10 mouse cellular contexts compared by ENCODE assay signal in the genomic region with DNA sequence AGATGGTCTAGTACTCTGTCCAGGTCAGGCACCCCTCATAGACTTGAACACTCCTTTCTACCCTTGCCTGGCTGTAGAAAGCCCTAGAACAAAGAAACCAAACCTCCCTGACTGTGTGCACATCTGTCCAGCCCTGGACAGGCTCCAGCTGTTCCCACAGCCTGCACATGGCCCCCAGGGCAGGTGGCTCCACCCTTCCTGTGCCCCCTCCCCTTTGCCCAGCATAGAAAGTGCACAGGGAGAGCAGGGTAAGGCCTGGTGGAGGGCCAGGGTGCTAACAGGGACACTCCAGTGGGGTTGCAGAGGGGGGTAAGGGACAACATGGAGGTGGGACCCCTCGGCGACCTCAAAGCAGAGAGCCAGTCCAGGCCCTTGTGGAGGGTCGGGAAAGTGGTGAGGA. TPM values are rescaled to one million over a fixed set of nuclear protein-coding genes. Genes with fewer than 3 reads are reported as not detected.
DNase-seq lines count a peak whose midpoint lies in the region; ATAC-seq and TF ChIP-seq lines count a peak whose summit lies in the region.
"Had no signal": no experiment of that assay in that cellular context is flagged by ENCODE, and none has a peak within 500 bp of the region (broad histone marks: within the 10 kb centered on the region; RNA-seq: fewer than 3 reads in every experiment).

No protein-coding gene starts in this region.

- H3K27me3 ChIP-seq in heart, adult 2 months (ENCODE audit: control insufficient read depth, insufficient read depth, low read length) = no peaks in the 10 kb centered on the region
- H3K27me3 ChIP-seq in embryonic facial prominence, embryonic 10.5 days (replicated peaks; ENCODE audit: low read depth, poor library complexity, severe bottlenecking) = no peaks in the 10 kb centered on the region
- no peaks in the 10 kb centered on the region for H3K27me3 ChIP-seq in hindbrain, embryonic 14.5 days (ENCODE audit: control insufficient read depth, insufficient read depth, low read length)
- H3K27me3 ChIP-seq in liver, embryonic 13.5 days = peaks cover 13% of the 10 kb centered on the region; the same call in 1 of the 2 replicates

- peaks cover 25% of the 10 kb centered on the region for H3K4me1 ChIP-seq in heart, adult 2 months (ENCODE audit: control insufficient read depth, insufficient read depth, low read length)
- H3K4me1 ChIP-seq in embryonic facial prominence, embryonic 10.5 days = peaks cover 58% of the 10 kb centered on the region
- H3K4me1 ChIP-seq in hindbrain, embryonic 14.5 days (replicated peaks; ENCODE audit: control insufficient read depth, insufficient read depth, low read length) = peaks cover 8% of the 10 kb centered on the region; the same call in 1 of the 2 replicates
- peaks cover 43% of the 10 kb centered on the region for H3K4me1 ChIP-seq in liver, embryonic 13.5 days (replicated peaks)

- 15% methylated on average over 3 of the region's 3 CpGs for WGBS in heart, adult 2 months
- 47% methylated on average over 3 of the region's 3 CpGs for WGBS in embryonic facial prominence, embryonic 10.5 days
- 76% methylated on average over 3 of the region's 3 CpGs for WGBS in hindbrain, embryonic 14.5 days
- WGBS in liver, embryonic 13.5 days (ENCODE audit: insufficient replicate concordance) = 37% methylated on average over 3 of the region's 3 CpGs

- intact Hi-C loops in heart, adult 2 months (cut with DNase I) = no loop called here
- intact Hi-C loops in heart, postnatal 25 days (cut with DNase I) = no loop called here

- TF ChIP-seq EP300 in heart, adult 2 months (IDR thresholded peaks at IDR 0.05; ENCODE audit: insufficient read depth, low read depth, low read length) = no peak

- H3K27ac ChIP-seq in heart, adult 2 months = peak overlapping the region; percentile 96
- peak overlapping the region; percentile 96 for H3K27ac ChIP-seq in embryonic facial prominence, embryonic 10.5 days (replicated peaks)
- no peak overlapping the region for H3K27ac ChIP-seq in hindbrain, embryonic 14.5 days
- peak overlapping the region; percentile 12; the same call in 1 of the 2 replicates for H3K27ac ChIP-seq in liver, embryonic 13.5 days

- no peak for DNase-seq in heart, adult 2 months
- no peak for DNase-seq in heart, postnatal 25 days (ENCODE audit: low spot score)
- peak; percentile 56 for DNase-seq in embryonic facial prominence, embryonic 10.5 days (ENCODE audit: low spot score)
- DNase-seq in hindbrain, embryonic 14.5 days (ENCODE audit: low spot score) = no peak
- no peak for DNase-seq in liver, embryonic 13.5 days
- no peak for DNase-seq in spleen, postnatal 14 days (ENCODE audit: low spot score in 2 of 2)
- no peak for DNase-seq in layer of hippocampus, adult 18-20 months (ENCODE audit: low spot score in 2 of 2)
- DNase-seq in adrenal gland, postnatal 10 days = no peak
- DNase-seq: cerebellum, adult 8-10 months had no signal

- H3K4me3 ChIP-seq in heart, adult 2 months = peak overlapping the region; percentile 35
- H3K4me3 ChIP-seq in embryonic facial prominence, embryonic 10.5 days = peak overlapping the region; percentile 72
- no peak overlapping the region for H3K4me3 ChIP-seq in hindbrain, embryonic 14.5 days (replicated peaks; ENCODE audit: low read length)
- H3K4me3 ChIP-seq in liver, embryonic 13.5 days (replicated peaks) = no peak overlapping the region; the same call in 1 of the 2 replicates

- H3K36me3 ChIP-seq in heart, adult 2 months (ENCODE audit: control insufficient read depth, insufficient read depth, low read length) = peaks cover 10% of the 10 kb centered on the region
- peaks cover 60% of the 10 kb centered on the region for H3K36me3 ChIP-seq in embryonic facial prominence, embryonic 10.5 days (replicated peaks)
- no peaks in the 10 kb centered on the region for H3K36me3 ChIP-seq in hindbrain, embryonic 14.5 days (replicated peaks; ENCODE audit: control insufficient read depth, insufficient read depth)
- H3K36me3 ChIP-seq in liver, embryonic 13.5 days = peaks cover 33% of the 10 kb centered on the region

- 0 out of 2 replicates have a peak, but pooled peaks cover 2% of the 10 kb centered on the region for H3K79me2 ChIP-seq in heart, adult 2 months (replicated peaks; ENCODE audit: control insufficient read depth, insufficient read depth, low read length)

- no peak for ATAC-seq in hindbrain, embryonic 14.5 days (ENCODE audit: low FRiP score)
- no peak for ATAC-seq in liver, embryonic 13.5 days (ENCODE audit: low read depth)

- H3K4me2 ChIP-seq in hindbrain, embryonic 14.5 days (replicated peaks) = peak overlapping the region; percentile 29
- peak overlapping the region; percentile 77 for H3K4me2 ChIP-seq in liver, embryonic 13.5 days

- H3K9ac ChIP-seq in heart, adult 2 months (ENCODE audit: low read depth, low read length) = peak overlapping the region; percentile 17
- no peak overlapping the region for H3K9ac ChIP-seq in hindbrain, embryonic 14.5 days
- H3K9ac ChIP-seq in liver, embryonic 13.5 days = no peak overlapping the region

- no peak for TF ChIP-seq POLR2A in heart, adult 2 months (IDR thresholded peaks at IDR 0.05; ENCODE audit: insufficient read depth, low read depth, low read length)

- TF ChIP-seq CTCF in heart, adult 2 months (IDR thresholded peaks at IDR 0.05) = 0 out of 2 replicates have a peak, but pooled peaks have one; percentile 2

- H3K9me3 ChIP-seq in embryonic facial prominence, embryonic 10.5 days = no peaks in the 10 kb centered on the region
- no peaks in the 10 kb centered on the region for H3K9me3 ChIP-seq in hindbrain, embryonic 14.5 days (ENCODE audit: control insufficient read depth, low read length)
- no peaks in the 10 kb centered on the region for H3K9me3 ChIP-seq in liver, embryonic 13.5 days (replicated peaks)

RNA-seq across cellular contexts. Expression of gene Kank2, which starts 2.3 kb away (rescaled TPM):
- 10 to 100 TPM; 57.3 to 62.9 TPM for total RNA-seq in heart, adult 2 months (2021)
- polyA plus RNA-seq in heart, adult 2 months (2012; rRNA removed) = 45.3 and 52.7 TPM in 2 replicates
- 10 to 100 TPM; 52.5 to 58.0 TPM for total RNA-seq in heart, postnatal 25 days (2021)
- polyA plus RNA-seq in embryonic facial prominence, embryonic 10.5 days (2016; fragmentation: Nextera tagmentation; extraction: Ambion mirVana) = 15.3 and 17.8 TPM in 2 replicates
- 3.0 and 3.3 TPM in 2 replicates for polyA plus RNA-seq in hindbrain, embryonic 14.5 days (2014; fragmentation: Nextera tagmentation; extraction: Ambion mirVana)
- 2.6 and 3.4 TPM in 2 replicates for polyA plus RNA-seq in liver, embryonic 13.5 days (2015; fragmentation: Nextera tagmentation; extraction: Ambion mirVana)
- total RNA-seq in layer of hippocampus, adult 18-20 months (2021) = 1 to 10 TPM; 7.4 to 7.6 TPM
- 10 to 100 TPM; 33.1 to 37.2 TPM for total RNA-seq in adrenal gland, postnatal 10 days (2021)

RNA-seq across cellular contexts. Expression of gene Spc24, which starts 36.2 kb away (rescaled TPM):
- total RNA-seq in heart, adult 2 months (2021) = 1 to 10 TPM; 5.1 to 6.8 TPM
- 6.0 and 6.2 TPM in 2 replicates for polyA plus RNA-seq in heart, adult 2 months (2012; rRNA removed)
- total RNA-seq in heart, postnatal 25 days (2021) = 1 to 10 TPM; 3.2 to 4.0 TPM
- 187 TPM in 2 replicates for polyA plus RNA-seq in embryonic facial prominence, embryonic 10.5 days (2016; fragmentation: Nextera tagmentation; extraction: Ambion mirVana)
- polyA plus RNA-seq in hindbrain, embryonic 14.5 days (2014; fragmentation: Nextera tagmentation; extraction: Ambion mirVana) = 17.7 and 18.7 TPM in 2 replicates
- 86.3 and 91.5 TPM in 2 replicates for polyA plus RNA-seq in liver, embryonic 13.5 days (2015; fragmentation: Nextera tagmentation; extraction: Ambion mirVana)
- 1 to 10 TPM; 1.9 to 2.7 TPM for total RNA-seq in layer of hippocampus, adult 18-20 months (2021)
- total RNA-seq in adrenal gland, postnatal 10 days (2021) = 10 to 100 TPM; 12.6 to 14.3 TPM

RNA-seq across cellular contexts. Expression of gene Angptl8, which starts 39.1 kb away (rescaled TPM):
- total RNA-seq in heart, adult 2 months (2021) = not detected
- polyA plus RNA-seq in heart, adult 2 months (2012; rRNA removed) = 0.41 and 2.4 TPM in 2 replicates
- not detected for total RNA-seq in heart, postnatal 25 days (2021)
- 0.48 and 0.52 TPM in 2 replicates for polyA plus RNA-seq in embryonic facial prominence, embryonic 10.5 days (2016; fragmentation: Nextera tagmentation; extraction: Ambion mirVana)
- 0.33 and 0.62 TPM in 2 replicates for polyA plus RNA-seq in hindbrain, embryonic 14.5 days (2014; fragmentation: Nextera tagmentation; extraction: Ambion mirVana)
- 15.5 and 16.1 TPM in 2 replicates for polyA plus RNA-seq in liver, embryonic 13.5 days (2015; fragmentation: Nextera tagmentation; extraction: Ambion mirVana)
- total RNA-seq in layer of hippocampus, adult 18-20 months (2021) = not detected
- total RNA-seq in adrenal gland, postnatal 10 days (2021) = 10 to 100 TPM in 1 of 2 experiments, 1 to 10 TPM in 1; 7.6 to 17.9 TPM
- total RNA-seq: ES-E14 had no signal

RNA-seq across cellular contexts. Expression of gene Dock6, which starts 56.2 kb away (rescaled TPM):
- total RNA-seq in heart, adult 2 months (2021) = 10 to 100 TPM; 25.9 to 33.8 TPM
- 87.9 and 92.7 TPM in 2 replicates for polyA plus RNA-seq in heart, adult 2 months (2012; rRNA removed)
- total RNA-seq in heart, postnatal 25 days (2021) = 10 to 100 TPM; 34.9 to 36.9 TPM
- 27.2 and 28.0 TPM in 2 replicates for polyA plus RNA-seq in embryonic facial prominence, embryonic 10.5 days (2016; fragmentation: Nextera tagmentation; extraction: Ambion mirVana)
- polyA plus RNA-seq in hindbrain, embryonic 14.5 days (2014; fragmentation: Nextera tagmentation; extraction: Ambion mirVana) = 16.3 and 18.0 TPM in 2 replicates
- 3.9 and 4.1 TPM in 2 replicates for polyA plus RNA-seq in liver, embryonic 13.5 days (2015; fragmentation: Nextera tagmentation; extraction: Ambion mirVana)
- total RNA-seq in layer of hippocampus, adult 18-20 months (2021) = 10 to 100 TPM; 11.3 to 13.1 TPM
- total RNA-seq in adrenal gland, postnatal 10 days (2021) = 10 to 100 TPM; 40.1 to 56.3 TPM

Comparison
In these comparisons a context has a peak if more than half of its experiments do, and no peak if none do; other contexts are left out.
1. H3K4me3 ChIP-seq: peak in heart, adult 2 months (single experiment) and embryonic facial prominence, embryonic 10.5 days (single experiment); none in hindbrain, embryonic 14.5 days (single experiment) and liver, embryonic 13.5 days (single experiment).
2. RNA of gene Angptl8, which starts 39.1 kb away (total RNA-seq): 7.6 to 17.9 TPM in adrenal gland, postnatal 10 days; not detected in heart, postnatal 25 days, not detected in heart, adult 2 months and not detected in layer of hippocampus, adult 18-20 months; every median in the first group is over 4 times any median in the second.